Mouse (Mus musculus): Measurements from ENCODE around the gene Hoxa1.

DNA sequence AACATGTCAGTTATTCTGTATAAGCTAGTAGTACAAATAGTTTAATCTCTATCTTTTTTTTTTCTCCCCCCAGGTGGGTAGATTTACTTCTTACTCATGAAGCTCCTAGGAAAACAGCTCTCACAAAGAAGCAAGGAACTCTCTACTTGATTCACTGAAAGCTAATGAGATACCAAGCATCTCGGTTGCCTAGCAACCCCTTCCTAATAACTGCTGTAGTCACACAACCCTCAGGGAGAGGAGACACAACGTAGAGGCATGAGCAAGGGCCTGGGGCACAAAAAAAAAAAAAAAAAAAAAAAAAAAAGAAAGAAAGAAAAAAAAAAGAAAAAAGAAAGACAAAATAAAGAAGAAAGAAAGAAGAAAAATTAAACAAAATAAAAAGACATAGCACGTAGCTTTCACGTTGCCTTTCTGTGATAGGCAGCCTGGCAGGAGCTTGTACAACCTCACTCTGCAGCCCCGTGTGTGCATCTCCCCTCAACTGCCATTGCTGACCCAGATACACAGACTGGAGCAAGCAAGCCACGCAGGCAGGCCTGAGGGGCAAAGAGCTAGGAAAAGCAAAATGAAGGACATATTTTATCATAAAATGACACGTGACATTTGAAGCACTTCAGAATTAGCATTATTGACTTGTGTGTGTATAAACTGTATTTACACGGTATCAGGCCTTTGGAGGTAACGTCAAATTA, 20.1 kb downstream of the Hoxa1 start:
- no peak for TF ChIP-seq GATA1 (IDR thresholded peaks at IDR 0.05; ENCODE audit: low read length)
- no peak for TF ChIP-seq TAL1 (IDR thresholded peaks at IDR 0.05; ENCODE audit: low read length)

Data from erythroblast, embryonic 14.5 days (primary cell).